Mouse (Mus musculus) kidney, postnatal 0 days (tissue): ENCODE results near the gene Mettl21e. TPM values are rescaled to one million over a fixed set of nuclear protein-coding genes. Genes with fewer than 3 reads are reported as not detected.
"Not testable (repeated sequence)": the region's sequence is repeated elsewhere in the genome, so short reads cannot be mapped to it uniquely, and the experiment has no call there.

Experiments used
- ATAC-seq: fragments of 200-750 bp; cut with Nextera tagmentation; replicated peaks from 2 replicates; pipeline ENCODE4 v1.8.0; 2017; ENCODE audit warnings: low read depth, moderate number of reproducible peaks, moderate TSS enrichment, moderate library complexity; ENCODE audit not compliant: low FRiP score
- DNase-seq: peaks from one replicate; pipeline ENCODE4 v3.0.0-alpha.2; 2016; ENCODE audit warnings: low spot score
- H3K27ac ChIP-seq: fragments of 300-500 bp; sonication (generic); 2 replicates; pipeline ENCODE4 v1.5.1; 2014; ENCODE audit warnings: mild to moderate bottlenecking
- H3K27me3 ChIP-seq: fragments of 300-500 bp; sonication (generic); 2 replicates; pipeline ENCODE4 v1.6.1; 2014; ENCODE audit warnings: low read length, mixed read lengths; ENCODE audit not compliant: insufficient read depth
- H3K36me3 ChIP-seq: fragments of 300-500 bp; sonication (generic); 2 replicates; pipeline ENCODE4 v1.6.1; 2014; ENCODE audit warnings: low read length, mixed read lengths; ENCODE audit not compliant: insufficient read depth
- H3K4me1 ChIP-seq: fragments of 300-500 bp; sonication (generic); replicated peaks from 2 replicates; pipeline ENCODE4 v1.6.1; 2014; ENCODE audit warnings: antibody characterized with exemption, low read length, mixed read lengths; ENCODE audit not compliant: insufficient read depth
- H3K4me2 ChIP-seq: fragments of 300-500 bp; sonication (generic); 2 replicates; pipeline ENCODE4 v1.6.1; 2014; ENCODE audit warnings: mild to moderate bottlenecking, low read length, moderate library complexity, mixed read lengths
- H3K4me3 ChIP-seq: fragments of 300-500 bp; sonication (generic); replicated peaks from 2 replicates; pipeline ENCODE4 v1.5.1; 2014; ENCODE audit warnings: low read depth, low read length
- H3K9ac ChIP-seq: fragments of 300-500 bp; sonication (generic); 2 replicates; pipeline ENCODE4 v1.6.1; 2014; ENCODE audit warnings: low read depth, low read length
- H3K9me3 ChIP-seq: fragments of 300-500 bp; sonication (generic); replicated peaks from 2 replicates; pipeline ENCODE4 v1.6.1; 2016; ENCODE audit warnings: low read length, inconsistent platforms, mixed read lengths
- CTCF ChIP-seq: IDR thresholded peaks from 2 replicates; pipeline ENCODE4 v1.5.1; 2016; ENCODE audit warnings: antibody characterized with exemption, low read depth, mild to moderate bottlenecking, moderate library complexity
- WGBS: fragments of 180-500 bp; shearing (Covaris S2); extraction: QIAGEN DNeasy Blood & Tissue Kit; methylation state at CpG from one replicate; pipeline ENCODE4 v1.1.7; 2014; 5-methylcytosine and 5-hydroxymethylcytosine counted together
- polyA plus RNA-seq: library from polyadenylated mRNA; unstranded; fragments of >200 nt; fragmentation: Nextera tagmentation; extraction: Ambion mirVana; gene quantifications from 2 replicates; pipeline ENCODE4 v1.2.1, GENCODE M21; 2015

The Mettl21e gene
- not detected in 2 replicates for polyA plus RNA-seq

- no peaks in the 10 kb centered on the region for H3K27me3 ChIP-seq
- H3K36me3 ChIP-seq, result no peaks in the 10 kb centered on the region
- ATAC-seq, result no peak
- TF ChIP-seq CTCF, result no peak
- no peaks in the 10 kb centered on the region for H3K9me3 ChIP-seq
- no peaks in the 10 kb centered on the region for H3K4me1 ChIP-seq
- DNase-seq, result peak; percentile 57
- H3K4me2 ChIP-seq, result no peak within 1 kb of the TSS
- no peak within 1 kb of the TSS for H3K9ac ChIP-seq
- H3K27ac ChIP-seq, result no peak within 1 kb of the TSS
- 41% methylated on average over 1 of the region's 1 CpGs for WGBS
- H3K4me3 ChIP-seq, result no peak within 1 kb of the TSS
Observed at GRCm38 (mm10) chr1:44218876-44219275, at the start of gene Mettl21e. Gene Mettl21e, minus strand, starts transcription at chr1:44218961.

- not testable (repeated sequence) for H3K9ac ChIP-seq, H3K4me1 ChIP-seq, H3K9me3 ChIP-seq, H3K27me3 ChIP-seq, H3K27ac ChIP-seq, DNase-seq, H3K36me3 ChIP-seq, ATAC-seq, H3K4me3 ChIP-seq, H3K4me2 ChIP-seq
- WGBS, result 60% methylated on average over 2 of the region's 2 CpGs
Observed at GRCm38 (mm10) chr1:44240440-44240839, 21.7 kb upstream of the Mettl21e start.

- H3K27me3 ChIP-seq, result no peaks in the 10 kb centered on the region
- H3K9ac ChIP-seq, result no peak overlapping the region
- TF ChIP-seq CTCF, result no peak
- no peak overlapping the region for H3K4me2 ChIP-seq
- H3K9me3 ChIP-seq, result no peaks in the 10 kb centered on the region
- no peak overlapping the region for H3K4me3 ChIP-seq
- no peaks in the 10 kb centered on the region for H3K4me1 ChIP-seq
- ATAC-seq (no peak), DNase-seq (no peak)
- no peak overlapping the region for H3K27ac ChIP-seq
- WGBS, result 89% methylated on average over 3 of the region's 3 CpGs
- no peaks in the 10 kb centered on the region for H3K36me3 ChIP-seq
Observed at GRCm38 (mm10) chr1:44239969-44240368, 21.2 kb upstream of the Mettl21e start.

GRCm38 (mm10) chr1:44237305-44237704, 18.5 kb upstream of the Mettl21e start:
- no peak for TF ChIP-seq CTCF
- H3K4me1 ChIP-seq, result no peaks in the 10 kb centered on the region
- DNase-seq, result no peak
- H3K27ac ChIP-seq, result no peak overlapping the region
- H3K27me3 ChIP-seq, result no peaks in the 10 kb centered on the region
- no peak overlapping the region for H3K4me2 ChIP-seq
- no peak for ATAC-seq
- H3K9me3 ChIP-seq, result no peaks in the 10 kb centered on the region
- H3K9ac ChIP-seq, result no peak overlapping the region
- H3K4me3 ChIP-seq, result no peak overlapping the region
- WGBS, result 81% methylated on average over 2 of the region's 2 CpGs
- H3K36me3 ChIP-seq, result no peaks in the 10 kb centered on the region

GRCm38 (mm10) chr1:44235311-44235710, 16.6 kb upstream of the Mettl21e start:
- ATAC-seq, result no peak

GRCm38 (mm10) chr1:44234531-44234930, 15.8 kb upstream of the Mettl21e start:
- H3K4me3 ChIP-seq, H3K9me3 ChIP-seq, H3K9ac ChIP-seq, ATAC-seq, H3K4me2 ChIP-seq, H3K27me3 ChIP-seq, H3K27ac ChIP-seq, H3K36me3 ChIP-seq, H3K4me1 ChIP-seq, DNase-seq: not testable (repeated sequence)
- 96% methylated on average over 2 of the region's 2 CpGs for WGBS

More at GRCm38 (mm10) chr1:44235311-44235710, 16.6 kb upstream of the Mettl21e start:
- Histone ChIP-seq H3K4me2 (no peak overlapping the region), H3K27me3 (no peaks in the 10 kb centered on the region), H3K9ac (no peak overlapping the region), H3K9me3 (no peaks in the 10 kb centered on the region), H3K4me1 (no peaks in the 10 kb centered on the region), H3K4me3 (no peak overlapping the region), H3K27ac (no peak overlapping the region), H3K36me3 (no peaks in the 10 kb centered on the region)
- no peak for DNase-seq
- WGBS, result 71% methylated on average over 2 of the region's 2 CpGs
- TF ChIP-seq CTCF, result no peak

- DNase-seq, result peak; percentile 79
- H3K9ac ChIP-seq, result no peak overlapping the region
Observed at GRCm38 (mm10) chr1:44229044-44229443, 10.3 kb upstream of the Mettl21e start.

More at GRCm38 (mm10) chr1:44229044-44229443, 10.3 kb upstream of the Mettl21e start:
- Histone ChIP-seq H3K36me3 (no peaks in the 10 kb centered on the region), H3K27ac (no peak overlapping the region), H3K4me2 (no peak overlapping the region), H3K27me3 (no peaks in the 10 kb centered on the region), H3K4me3 (no peak overlapping the region), H3K9me3 (no peaks in the 10 kb centered on the region), H3K4me1 (no peaks in the 10 kb centered on the region)
- 0 out of 2 replicates have a peak, but pooled peaks have one; percentile 61 for ATAC-seq
- WGBS, result 56% methylated on average over 2 of the region's 2 CpGs
- TF ChIP-seq CTCF, result peak; percentile 83
